Mouse (Mus musculus): ENCODE results near the gene 4930453N24Rik. TPM values are rescaled to one million over a fixed set of nuclear protein-coding genes. Genes with fewer than 3 reads are reported as not detected.

The 4930453N24Rik gene
- 31.8 to 48.6 TPM (median 44.0 TPM) in 3 replicates for total RNA-seq (2017)

DNA sequence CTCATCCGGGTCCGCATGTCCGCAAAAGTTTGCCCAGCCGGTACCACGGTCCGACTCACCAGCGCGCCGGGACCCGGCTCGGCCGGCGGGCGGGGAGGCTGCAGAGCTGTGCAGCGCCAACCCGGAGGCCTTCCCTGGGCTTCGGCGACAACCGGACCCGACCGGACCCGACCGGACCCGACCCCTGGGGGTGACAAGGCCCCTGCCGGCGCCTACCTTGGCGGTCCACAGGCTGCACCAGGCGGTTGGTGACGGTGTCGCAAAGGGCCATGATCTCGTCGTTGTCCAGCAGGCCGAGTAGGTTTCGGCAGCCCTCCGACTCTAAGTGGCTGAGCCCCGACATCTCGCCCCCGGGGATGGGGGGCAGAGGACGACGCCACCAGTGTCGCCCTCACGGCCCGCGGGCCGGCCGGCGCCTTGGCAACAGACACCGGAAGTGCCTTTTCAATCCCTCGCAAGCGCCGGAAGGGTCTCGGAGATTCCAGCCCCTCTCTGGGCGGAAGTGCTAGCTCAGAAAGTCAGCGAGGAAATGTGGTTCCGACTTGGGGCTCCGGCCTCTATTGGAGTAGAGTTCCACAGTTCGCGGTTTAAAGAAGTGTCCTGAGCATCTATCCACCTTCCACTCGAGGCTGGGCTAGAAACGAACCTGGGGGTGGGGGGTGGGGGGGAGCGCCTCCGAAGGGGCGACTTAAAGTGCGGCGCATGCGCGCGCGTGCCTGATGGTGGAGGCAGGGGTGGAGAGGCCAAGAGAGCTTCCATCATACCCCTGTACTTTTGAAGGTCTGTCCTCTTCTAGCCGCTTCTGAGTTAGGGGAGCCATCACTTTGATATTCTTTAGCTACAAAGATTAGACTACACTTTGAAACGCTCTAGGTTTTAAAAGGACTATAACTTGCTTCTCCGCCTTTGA, at the start of gene 4930453N24Rik:
Gene 4930453N24Rik (minus strand): TSS at position 641 of the 910 bp plus-strand sequence.
- peak; percentile 98 for ATAC-seq (replicated peaks; ENCODE audit: insufficient number of reproducible peaks, low FRiP score, low TSS enrichment, poor library complexity, severe bottlenecking)

DNA sequence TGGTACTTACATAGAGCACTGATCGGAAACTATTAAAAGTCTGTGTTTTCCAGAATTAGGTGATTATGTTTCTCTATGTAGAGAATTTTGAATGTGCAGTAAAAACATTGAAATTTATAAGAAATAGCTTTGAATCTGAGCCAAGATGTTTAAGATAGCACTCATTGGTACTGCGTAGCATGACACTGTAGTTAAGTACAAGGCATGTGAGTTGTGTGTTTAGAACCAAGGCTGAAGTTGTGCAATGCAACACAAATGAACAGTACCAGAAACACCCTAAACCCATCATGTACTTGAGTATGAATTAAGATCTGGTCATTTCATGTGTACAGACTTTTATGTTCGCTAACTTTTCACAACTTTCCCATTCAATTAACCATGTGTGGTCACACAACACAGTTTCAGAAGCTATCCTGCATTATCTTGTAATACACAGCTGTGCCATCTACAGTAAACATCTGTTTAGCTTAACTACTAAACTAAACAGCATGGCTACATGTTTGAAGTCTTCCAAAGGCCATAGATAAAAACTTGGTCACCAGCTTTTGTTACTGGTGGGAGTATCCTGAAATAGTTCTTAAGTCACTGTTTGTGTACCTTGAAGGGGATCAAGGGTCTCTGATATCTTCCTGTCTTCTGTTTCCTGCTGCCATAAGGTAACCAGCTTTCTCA, 46.3 kb upstream of the 4930453N24Rik start:
- no peak for ATAC-seq (replicated peaks; ENCODE audit: insufficient number of reproducible peaks, low FRiP score, low TSS enrichment, poor library complexity, severe bottlenecking)

DNA sequence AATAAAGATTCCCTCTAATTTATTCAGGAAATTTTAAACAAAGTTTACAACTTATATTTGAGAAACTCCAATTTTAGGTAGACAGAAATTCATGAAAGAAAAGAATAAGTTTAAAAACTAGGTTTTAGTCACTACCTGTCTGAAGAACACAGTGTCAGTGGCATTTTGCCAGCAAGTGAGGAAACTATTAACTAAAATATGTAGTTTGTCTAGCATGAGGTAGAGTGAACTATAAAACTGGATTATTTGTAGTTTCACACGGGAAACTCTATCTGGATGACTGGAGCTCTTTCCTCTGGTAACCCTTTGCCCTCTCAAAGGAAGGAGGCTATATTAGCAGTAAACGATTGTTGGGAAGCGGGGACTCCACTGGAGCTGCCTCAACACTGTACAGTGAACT, 32.1 kb upstream of the 4930453N24Rik start:
- ATAC-seq (replicated peaks; ENCODE audit: insufficient number of reproducible peaks, low FRiP score, low TSS enrichment, poor library complexity, severe bottlenecking) = no peak

DNA sequence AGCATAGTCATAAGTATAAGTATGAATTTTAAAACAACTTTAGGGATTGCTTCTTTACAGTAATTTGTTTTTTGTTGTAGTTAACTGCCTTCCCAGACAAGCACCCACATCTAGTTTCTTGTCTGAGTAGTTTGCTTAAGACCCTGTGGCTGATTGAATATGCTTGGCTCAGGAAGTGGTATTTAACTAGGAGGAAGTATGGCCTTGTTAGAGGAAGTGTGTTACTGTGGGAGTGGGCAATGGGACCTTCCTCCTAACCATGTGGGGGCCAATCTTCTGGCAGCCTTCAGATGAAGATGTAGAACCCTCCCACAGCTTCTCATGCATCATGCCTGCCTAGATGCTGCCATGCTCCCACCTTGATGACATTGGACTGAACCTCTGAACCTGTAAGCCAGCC, 30.7 kb upstream of the 4930453N24Rik start:
- ATAC-seq (replicated peaks; ENCODE audit: insufficient number of reproducible peaks, low FRiP score, low TSS enrichment, poor library complexity, severe bottlenecking) = no peak; the same call in 1 of the 2 replicates

- ATAC-seq (replicated peaks; ENCODE audit: insufficient number of reproducible peaks, low FRiP score, low TSS enrichment, poor library complexity, severe bottlenecking) = no peak
Observed at GRCm38 (mm10) chr16:64800393-64800792, 29.4 kb upstream of the 4930453N24Rik start.

DNA sequence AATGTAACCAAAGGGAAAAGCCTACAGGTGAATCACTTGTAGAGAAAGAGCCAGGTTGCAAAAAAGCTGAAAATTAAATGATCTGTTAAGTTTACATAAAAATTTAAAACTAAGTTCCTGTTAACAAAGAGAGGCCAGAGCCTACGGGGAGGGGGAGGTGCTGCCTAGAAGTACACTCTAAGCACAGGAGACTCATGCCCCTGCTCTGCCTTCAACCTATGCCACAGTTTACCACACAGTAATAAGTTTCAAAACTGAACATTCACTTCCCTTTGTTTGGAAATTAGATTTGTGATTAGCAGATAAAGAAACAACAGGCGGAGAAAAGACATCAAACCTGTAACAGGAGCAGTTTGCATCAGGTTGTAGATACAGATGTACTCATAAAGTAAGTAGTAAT, 23.8 kb upstream of the 4930453N24Rik start:
- ATAC-seq (replicated peaks; ENCODE audit: insufficient number of reproducible peaks, low FRiP score, low TSS enrichment, poor library complexity, severe bottlenecking) = no peak

- ATAC-seq (replicated peaks; ENCODE audit: insufficient number of reproducible peaks, low FRiP score, low TSS enrichment, poor library complexity, severe bottlenecking) = no peak
Observed at GRCm38 (mm10) chr16:64789706-64790105, 18.7 kb upstream of the 4930453N24Rik start.

GRCm38 (mm10) chr16:64775516-64775915, 4.6 kb upstream of the 4930453N24Rik start:
- ATAC-seq (replicated peaks; ENCODE audit: insufficient number of reproducible peaks, low FRiP score, low TSS enrichment, poor library complexity, severe bottlenecking) = no peak

DNA sequence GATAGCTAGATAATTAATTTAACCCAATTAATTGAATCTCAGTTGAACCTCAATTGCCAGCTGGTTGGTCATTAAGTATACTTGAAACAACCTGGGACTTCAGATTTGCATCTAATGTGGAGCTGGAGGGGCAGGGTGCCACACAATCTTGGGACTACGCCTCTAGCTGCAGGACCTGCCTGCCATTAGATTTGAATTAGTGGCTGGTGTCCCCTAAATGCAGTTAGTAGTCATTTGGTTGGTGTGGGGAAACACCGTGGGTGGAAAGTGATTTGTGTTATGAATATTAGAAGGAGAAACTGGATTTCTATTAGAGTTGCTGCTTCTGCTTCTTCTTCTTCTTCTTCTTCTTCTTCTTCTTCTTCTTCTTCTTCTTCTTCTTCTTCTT, 464 bp upstream of the 4930453N24Rik start:
- ATAC-seq (replicated peaks; ENCODE audit: insufficient number of reproducible peaks, low FRiP score, low TSS enrichment, poor library complexity, severe bottlenecking) = no peak

DNA sequence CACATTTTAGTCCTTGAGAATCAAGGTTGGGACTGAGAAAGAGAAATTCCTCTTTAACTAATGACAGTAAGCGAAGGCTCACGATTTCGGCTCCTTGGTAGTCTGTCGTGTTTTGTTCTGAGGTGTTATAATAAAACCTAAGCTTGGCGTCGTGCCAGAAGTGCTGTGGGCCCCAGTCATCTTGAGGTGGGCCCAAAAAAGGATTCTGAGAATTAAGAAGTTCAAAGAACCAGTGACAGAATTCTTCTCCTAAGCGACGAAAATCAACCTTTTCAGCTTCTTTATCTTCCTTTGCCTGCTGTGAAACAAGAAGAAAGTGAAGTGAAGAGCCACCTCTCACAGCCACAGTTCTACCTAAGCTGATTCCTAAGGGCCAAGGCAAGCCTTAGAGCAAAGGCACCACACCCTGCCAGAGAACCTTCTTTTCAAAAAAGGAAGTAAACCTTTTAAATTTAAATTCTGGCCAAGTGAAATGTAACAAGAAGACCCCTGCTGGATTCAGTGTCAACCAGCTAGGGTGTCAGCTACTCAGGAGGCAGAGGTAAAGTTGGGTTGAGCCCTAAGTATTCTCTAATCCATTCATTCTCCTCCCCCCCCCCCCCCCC, 4.2 kb downstream of the 4930453N24Rik start:
- no peak for ATAC-seq (replicated peaks; ENCODE audit: insufficient number of reproducible peaks, low FRiP score, low TSS enrichment, poor library complexity, severe bottlenecking)

- ATAC-seq (replicated peaks; ENCODE audit: insufficient number of reproducible peaks, low FRiP score, low TSS enrichment, poor library complexity, severe bottlenecking) = no peak
Observed at GRCm38 (mm10) chr16:64759245-64759626, 11.7 kb downstream of the 4930453N24Rik start.

DNA sequence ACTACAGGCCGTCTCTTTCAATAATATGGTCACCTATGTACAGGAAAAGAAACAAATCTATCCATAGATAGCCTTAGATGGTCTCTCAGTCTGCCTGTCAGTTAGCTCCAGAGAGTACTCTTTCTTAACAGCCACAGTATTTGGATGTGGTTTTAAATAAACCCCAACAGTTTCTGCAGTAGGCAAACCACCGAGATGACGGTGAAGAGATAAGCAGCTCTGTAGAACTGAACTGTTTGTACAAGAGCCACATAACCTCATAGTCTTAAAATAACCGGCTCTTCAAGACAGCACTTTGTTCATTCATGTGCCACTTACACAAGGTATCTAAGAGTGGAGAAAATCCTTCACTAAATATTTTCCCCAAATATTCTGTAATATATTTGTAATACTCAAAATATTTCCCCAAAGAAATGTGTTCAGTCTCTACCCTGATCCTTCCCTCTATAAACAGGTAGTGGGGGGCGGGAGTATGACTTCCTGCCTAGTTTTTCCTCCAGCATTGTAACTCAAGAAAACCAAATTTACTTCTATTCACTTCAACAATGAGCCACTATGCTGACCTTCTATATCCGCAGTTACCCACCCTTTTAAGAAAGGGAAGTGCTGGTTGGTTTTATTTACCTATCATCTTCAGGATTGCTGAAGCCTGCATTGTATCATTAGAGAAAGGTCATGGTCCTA, 12.3 kb downstream of the 4930453N24Rik start:
- peak; percentile 57; the same call in 1 of the 2 replicates for ATAC-seq (replicated peaks; ENCODE audit: insufficient number of reproducible peaks, low FRiP score, low TSS enrichment, poor library complexity, severe bottlenecking)

DNA sequence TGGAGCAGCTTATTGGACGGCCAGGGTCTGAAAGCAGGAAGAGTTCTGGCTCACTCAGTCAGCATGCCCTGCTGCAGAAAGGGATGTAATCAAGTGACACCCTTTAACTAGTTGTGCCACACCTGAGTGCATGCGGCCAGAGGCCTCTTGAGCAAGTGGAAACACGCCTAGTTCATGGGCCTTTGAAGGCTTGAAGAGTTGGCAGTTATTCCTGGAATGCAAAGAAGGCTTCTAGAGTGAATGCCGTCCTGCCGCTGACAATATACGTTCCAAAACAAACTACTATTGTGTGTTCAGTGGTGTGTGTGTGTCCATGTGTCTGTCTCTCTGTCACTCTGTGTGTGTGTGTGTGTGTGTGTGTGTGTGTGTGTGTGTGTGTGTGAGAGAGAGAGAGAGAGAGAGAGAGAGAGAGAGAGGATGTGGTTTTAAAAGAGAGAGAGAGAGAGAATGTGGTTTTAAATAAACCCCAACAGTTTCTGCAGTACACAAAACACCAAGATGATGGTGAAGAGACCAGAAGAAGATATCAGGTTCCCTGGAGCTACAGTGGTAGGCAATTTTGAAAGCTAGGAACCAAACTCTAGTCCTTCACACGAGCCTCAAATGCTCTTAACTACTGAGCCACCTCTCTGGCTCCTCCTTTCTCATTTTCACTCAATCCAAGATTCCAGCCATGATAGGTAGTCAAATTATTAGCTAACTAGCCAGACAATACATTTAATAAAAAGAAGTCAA, 13.1 kb downstream of the 4930453N24Rik start:
- no peak for ATAC-seq (replicated peaks; ENCODE audit: insufficient number of reproducible peaks, low FRiP score, low TSS enrichment, poor library complexity, severe bottlenecking)

DNA sequence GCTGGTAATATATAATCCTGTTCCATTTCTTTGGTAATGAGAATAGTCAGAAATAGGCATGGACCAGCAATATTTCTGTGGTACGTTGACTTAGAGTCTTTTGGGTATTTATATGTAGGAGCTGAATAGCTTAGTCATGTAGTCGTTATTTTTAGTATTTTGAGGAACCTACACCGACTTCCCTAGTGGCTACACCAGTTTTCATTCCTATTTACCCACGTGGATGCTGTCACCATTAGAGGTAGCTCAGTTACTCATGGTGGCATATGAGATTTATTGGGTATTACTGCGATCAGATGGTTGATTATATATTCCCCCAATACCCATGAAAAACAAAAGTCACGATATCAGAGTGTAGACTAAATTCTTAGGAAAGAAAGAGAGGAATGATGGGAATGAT, 14.6 kb downstream of the 4930453N24Rik start:
- ATAC-seq (replicated peaks; ENCODE audit: insufficient number of reproducible peaks, low FRiP score, low TSS enrichment, poor library complexity, severe bottlenecking) = no peak; the same call in 1 of the 2 replicates

- no peak for ATAC-seq (replicated peaks; ENCODE audit: insufficient number of reproducible peaks, low FRiP score, low TSS enrichment, poor library complexity, severe bottlenecking)
Observed at GRCm38 (mm10) chr16:64754743-64755139, 16.2 kb downstream of the 4930453N24Rik start.

- ATAC-seq (replicated peaks; ENCODE audit: insufficient number of reproducible peaks, low FRiP score, low TSS enrichment, poor library complexity, severe bottlenecking) = no peak
Observed at GRCm38 (mm10) chr16:64753990-64754742, 16.8 kb downstream of the 4930453N24Rik start.

GRCm38 (mm10) chr16:64748237-64748636, 22.7 kb downstream of the 4930453N24Rik start:
- ATAC-seq (replicated peaks; ENCODE audit: insufficient number of reproducible peaks, low FRiP score, low TSS enrichment, poor library complexity, severe bottlenecking) = peak; percentile 65; the same call in 1 of the 2 replicates

GRCm38 (mm10) chr16:64745089-64745488, 25.9 kb downstream of the 4930453N24Rik start:
- no peak for ATAC-seq (replicated peaks; ENCODE audit: insufficient number of reproducible peaks, low FRiP score, low TSS enrichment, poor library complexity, severe bottlenecking)

Measured in monocyte, adult 5-6 weeks (primary cell).